Mouse (Mus musculus) T-helper 1 cell (primary cell): Measurements from ENCODE around the gene Uqcr11.

Experiments used
- in situ Hi-C: fragments of 300-600 bp; cut with MboI, MseI; formaldehyde crosslinking; loops from one replicate; pipeline ENCODE4 v1.15.1; 2025; ENCODE audit warnings: high pct_unique_total_duplicates

Uqcr11 gene

GRCm38 (mm10) chr10:80431570-80432386, 25.1 kb upstream of the Uqcr11 start:
- in situ Hi-C loops, result no loop called here

DNA sequence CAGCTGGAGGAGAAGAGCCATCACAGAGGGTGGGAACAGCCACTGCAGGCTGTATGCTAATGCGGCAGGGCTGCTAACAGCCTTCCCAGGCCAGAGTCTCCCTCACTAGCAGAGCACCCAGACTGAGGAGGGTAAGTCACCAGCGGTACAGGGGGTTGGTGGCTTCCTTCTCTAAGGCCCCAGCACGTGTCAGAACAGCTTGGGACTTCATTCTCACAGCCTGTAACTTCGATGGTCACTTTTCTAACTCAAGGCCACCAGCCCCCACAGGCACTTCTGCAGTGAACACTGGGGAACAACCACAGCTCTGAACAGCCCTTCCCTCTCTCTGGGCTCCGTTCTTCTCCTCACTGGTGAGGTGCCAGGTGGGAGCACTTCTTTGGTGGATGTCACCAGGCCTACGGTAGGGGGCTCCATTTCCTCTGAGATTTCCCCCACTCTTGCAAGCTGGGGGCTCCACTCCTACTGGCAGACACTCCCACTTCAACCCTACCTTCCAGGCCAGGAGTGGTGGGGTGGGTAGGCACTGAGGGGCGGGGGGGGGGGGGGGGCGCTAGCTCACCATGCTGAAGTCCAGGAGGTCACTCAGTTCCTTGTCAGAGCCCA, 23.8 kb upstream of the Uqcr11 start:
- in situ Hi-C loops, result no loop called here

DNA sequence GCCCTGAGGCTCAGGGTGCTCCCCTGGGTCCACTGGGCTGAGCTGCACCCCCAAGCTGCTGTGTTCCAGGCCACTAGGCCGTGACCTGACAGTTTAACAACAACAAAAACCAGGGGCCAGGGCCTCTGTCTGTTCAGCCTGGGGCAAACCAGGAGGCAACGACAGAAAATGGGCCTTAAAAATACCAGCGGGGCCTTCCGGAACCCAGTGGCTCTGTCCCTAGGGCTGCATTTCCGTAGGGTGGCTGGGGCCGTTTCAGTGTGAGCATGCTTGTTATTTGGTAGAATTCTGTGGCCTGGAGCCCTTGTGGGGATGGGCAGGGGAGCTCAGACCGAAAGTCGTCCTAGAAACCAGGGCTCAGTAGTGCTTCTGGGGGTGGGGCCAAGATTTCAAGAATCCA, 23.2 kb upstream of the Uqcr11 start:
- in situ Hi-C loops, result no loop called here

GRCm38 (mm10) chr10:80425041-80425440, 18.4 kb upstream of the Uqcr11 start:
- in situ Hi-C loops, result no loop called here

GRCm38 (mm10) chr10:80423562-80423961, 16.9 kb upstream of the Uqcr11 start:
- in situ Hi-C loops, result no loop called here

DNA sequence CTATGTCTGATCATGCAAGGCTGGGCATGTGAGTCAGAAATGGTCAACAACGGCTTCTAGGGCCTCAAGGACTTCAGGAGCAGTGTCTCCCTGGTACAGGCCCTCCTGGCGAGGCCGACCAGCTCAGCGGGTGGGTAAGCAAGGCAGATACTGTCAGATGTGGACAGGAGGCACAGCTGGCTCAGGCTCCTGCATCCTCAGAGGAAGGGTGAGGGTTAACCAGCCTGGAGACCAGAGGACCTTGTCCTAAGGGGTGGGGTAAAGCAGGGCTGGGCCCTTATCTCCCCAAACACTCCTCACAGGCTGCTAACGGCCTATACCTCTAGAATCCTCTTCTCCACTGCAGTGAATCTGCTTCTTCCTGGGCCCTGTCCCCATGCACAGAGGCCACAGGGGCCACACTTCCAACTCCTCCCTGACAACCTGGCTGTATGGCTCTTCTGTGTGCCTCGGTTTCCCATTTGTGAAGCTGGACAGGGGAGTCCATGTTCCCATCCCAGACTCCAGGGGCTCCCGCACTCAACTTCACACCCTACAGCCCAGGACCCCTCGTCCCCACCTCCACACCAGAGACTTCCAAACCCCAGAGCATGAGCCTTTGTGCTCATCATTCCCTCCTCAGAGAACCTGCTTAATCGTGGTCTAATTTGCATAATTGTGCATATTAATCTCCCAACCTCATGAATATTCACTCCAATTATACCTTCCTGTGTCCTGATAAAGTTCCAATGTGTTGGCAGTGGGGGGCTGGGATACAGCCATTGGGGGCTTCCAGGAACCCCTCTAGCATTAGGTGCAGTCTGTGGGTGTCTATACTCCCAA, 15.2 kb upstream of the Uqcr11 start:
- in situ Hi-C loops, result no loop called here

- in situ Hi-C loops, result no loop called here
These were observed 14.6 kb upstream of the Uqcr11 start for GRCm38 (mm10) chr10:80421208-80421607.

- in situ Hi-C loops, result no loop called here
These were observed 14.1 kb upstream of the Uqcr11 start for GRCm38 (mm10) chr10:80420729-80421128.

DNA sequence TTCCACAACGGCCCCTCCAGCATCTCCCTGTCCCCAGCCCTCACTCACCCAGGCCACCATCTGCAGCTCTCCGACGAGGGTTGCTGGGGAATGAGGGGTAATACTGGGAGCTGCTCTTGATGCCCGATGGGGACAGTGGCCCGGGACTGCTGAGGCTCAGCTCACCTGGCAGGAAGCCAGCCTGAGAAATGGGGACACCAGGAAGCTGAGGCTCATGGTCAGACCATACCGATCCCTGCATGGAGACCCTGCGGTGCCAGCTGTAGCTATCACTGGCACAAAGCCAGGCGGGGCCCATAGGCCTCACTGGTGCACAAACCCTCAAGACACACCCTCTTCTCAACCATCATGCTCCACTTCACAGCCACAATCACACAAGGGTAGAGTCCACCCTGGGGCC, 12.8 kb upstream of the Uqcr11 start:
- in situ Hi-C loops, result no loop called here

DNA sequence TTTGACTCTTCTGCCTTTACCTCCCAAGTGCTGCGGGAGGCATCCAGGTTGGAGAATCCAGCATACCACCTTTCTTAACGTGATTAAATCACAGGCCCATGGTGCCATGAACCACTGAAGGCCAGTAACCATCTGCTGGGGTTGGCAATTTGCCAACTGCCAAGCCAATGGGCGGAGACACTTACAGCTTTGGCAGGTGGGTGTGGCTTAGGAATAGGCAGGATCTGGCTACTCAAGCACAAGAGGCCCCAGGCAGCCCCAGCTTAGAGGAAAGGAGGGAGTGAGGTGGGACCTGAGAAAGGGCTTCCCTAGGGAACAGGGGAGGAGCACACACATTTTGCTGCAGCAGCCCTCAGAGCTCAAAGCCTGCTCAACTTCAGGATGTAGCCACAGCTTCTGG, 11.7 kb upstream of the Uqcr11 start:
- in situ Hi-C loops, result no loop called here

- in situ Hi-C loops, result no loop called here
These were observed 11.2 kb upstream of the Uqcr11 start for GRCm38 (mm10) chr10:80417841-80418240.

DNA sequence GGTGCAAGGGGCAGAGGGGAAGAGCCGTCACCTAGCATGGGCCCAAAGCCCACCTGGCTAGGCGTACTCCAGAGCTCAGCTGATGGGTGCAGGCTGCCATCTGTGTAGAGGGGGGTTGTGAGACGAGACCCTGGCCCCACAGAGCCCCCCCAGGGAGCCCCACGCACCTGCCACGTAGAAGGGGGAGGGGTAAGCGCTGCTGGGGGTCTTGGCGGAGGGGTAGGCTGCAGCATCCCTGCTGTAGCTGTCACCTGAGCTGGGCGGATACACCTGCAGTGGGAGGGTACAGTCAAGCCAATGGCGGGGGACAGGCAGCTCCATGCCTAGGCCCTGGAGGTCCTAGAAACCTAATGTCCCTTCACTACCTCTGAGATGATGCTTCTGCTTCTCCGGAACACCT, 10.7 kb upstream of the Uqcr11 start:
- in situ Hi-C loops, result no loop called here

DNA sequence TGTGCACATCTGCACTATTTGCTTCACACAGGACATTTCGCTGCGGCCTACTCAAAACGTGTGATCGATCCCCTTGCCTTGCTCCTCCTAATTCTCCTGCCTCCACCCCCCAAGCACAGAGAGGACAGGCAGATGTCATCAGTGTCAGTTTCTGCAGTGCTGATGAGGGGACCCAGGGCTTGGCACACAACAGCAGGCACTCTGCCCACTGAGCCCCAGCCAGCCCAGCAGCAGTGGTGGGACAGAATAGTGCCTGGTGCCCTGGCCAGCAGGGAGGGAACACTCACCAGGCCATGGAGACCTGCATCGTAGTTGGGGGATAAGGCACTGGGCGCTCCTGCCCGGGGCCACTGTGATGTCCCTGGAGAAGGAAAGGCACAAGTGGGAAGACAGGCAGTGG, 8.9 kb upstream of the Uqcr11 start:
- in situ Hi-C loops, result no loop called here

DNA sequence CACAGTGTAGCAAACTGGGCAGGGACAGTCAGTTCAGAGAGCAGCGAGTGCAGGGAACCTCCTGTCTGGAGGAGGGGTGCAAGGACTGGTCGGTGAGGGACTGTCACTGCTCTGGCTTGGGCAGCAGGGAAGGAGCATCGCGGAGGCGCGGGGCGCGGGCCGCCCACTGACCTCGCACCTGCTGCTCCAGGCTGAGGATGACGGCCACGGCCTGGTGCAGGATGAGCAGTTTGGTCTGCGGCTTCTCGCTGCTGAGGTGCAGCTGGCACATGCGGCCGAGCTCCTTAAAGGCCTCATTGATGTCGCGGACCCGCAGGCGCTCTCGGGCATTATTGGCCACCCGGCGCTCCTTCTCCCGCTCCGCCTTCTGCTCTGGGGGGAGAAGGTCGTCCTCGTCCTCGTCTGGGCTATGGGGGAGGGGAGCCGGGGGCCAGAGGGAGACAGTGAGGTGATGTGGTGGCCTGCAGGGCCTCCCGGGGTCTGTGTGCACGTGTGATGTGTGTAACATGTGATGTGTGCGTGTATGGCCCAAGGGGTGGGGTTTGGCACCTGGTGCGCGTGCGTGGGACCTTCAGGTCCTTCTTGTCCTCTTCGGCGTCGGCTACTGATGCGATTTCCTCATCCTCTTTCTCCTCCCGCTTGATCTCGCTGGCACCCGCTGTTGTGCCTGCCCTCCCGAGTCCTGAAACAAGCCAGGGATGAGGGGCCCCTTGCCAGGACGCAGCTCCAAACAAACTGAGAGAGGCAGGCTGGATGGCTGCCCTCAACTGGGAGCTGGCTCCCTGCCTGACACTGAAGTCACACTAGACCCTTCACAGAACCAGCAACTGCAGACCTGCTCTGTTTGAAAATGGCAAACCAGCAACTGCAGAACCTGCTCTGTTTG, 6.3 kb upstream of the Uqcr11 start:
- in situ Hi-C loops, result no loop called here

DNA sequence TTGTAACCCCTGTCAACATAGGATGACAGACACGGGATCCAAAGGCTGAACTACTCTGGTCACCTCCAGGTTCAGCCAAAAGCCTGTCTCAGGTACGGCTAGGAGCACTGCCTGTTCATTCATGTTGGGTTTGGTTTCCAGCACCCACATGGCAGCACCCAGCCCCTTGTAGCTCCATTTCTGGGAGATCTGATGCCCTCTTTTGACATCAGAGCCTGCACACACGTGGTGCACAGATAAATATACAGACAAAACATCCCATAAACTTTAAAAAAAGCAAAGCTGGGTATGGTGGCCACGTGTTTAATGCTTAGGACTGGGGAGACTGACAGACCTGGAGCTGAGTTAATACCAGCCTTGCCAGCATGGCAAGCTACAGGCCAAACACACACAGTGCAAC, 1.3 kb upstream of the Uqcr11 start:
- in situ Hi-C loops, result no loop called here

GRCm38 (mm10) chr10:80405481-80406173, 1.0 kb downstream of the Uqcr11 start:
- in situ Hi-C loops, result no loop called here

DNA sequence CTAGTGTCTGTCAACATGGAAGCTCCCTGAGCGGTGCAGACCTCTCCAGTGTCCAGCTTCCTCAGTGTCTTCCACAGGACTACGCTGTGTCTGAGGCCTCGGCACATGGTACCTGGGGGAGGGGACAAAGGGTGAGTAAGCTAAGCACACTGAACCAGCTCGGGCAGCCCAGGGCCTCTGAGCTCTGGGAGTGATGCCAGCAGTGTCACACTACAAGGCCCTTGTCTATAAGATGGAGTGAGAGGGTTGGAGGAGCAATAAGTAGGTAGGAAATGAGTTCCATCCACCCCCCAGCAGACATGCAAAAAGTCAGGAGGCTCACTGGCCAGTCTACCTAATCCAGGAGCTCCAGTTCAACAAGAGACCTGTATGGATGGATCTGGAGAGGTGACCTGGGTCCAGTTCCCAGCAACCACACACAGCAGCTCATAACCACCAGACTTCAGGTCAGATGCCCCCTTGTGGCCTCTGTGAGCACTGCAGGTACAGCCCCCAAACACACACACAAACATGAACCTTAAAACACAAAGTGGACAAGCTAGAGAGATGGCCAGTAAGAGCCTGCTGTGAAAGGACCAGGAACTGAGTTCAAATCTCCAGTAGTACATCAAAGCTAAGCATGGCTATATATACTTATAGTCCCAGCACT, 3.5 kb downstream of the Uqcr11 start:
- in situ Hi-C loops, result no loop called here

DNA sequence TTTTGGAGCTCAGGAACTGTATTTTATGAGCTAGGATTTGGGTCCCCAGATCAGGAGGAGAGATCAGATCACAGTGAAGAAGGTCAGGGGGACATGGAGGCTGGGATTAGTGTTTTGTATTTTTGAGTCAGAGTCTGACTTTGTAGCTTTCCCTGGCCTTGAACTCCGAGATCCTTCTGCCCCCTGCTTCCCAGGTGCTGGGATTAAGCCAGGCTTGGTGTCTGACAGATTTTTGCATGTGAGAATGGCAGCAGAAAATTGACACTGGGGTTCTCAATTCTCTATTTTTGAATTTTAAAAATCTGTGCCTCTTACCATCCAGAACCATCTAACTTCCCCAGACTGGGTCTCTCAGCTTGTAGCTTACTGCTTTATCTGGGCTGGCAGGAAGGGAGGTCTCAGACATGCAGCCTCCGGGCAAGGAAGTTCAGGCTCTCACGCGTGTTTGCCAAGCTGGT, 5.9 kb downstream of the Uqcr11 start:
- in situ Hi-C loops, result no loop called here

GRCm38 (mm10) chr10:80399973-80400703, 6.5 kb downstream of the Uqcr11 start:
- in situ Hi-C loops, result no loop called here
